Mouse (Mus musculus): Measurements from ENCODE around the gene Galnt10.
A peak's percentile ranks its signal among the peaks of the same experiment; 100 is the strongest.

The Galnt10 gene

DNA sequence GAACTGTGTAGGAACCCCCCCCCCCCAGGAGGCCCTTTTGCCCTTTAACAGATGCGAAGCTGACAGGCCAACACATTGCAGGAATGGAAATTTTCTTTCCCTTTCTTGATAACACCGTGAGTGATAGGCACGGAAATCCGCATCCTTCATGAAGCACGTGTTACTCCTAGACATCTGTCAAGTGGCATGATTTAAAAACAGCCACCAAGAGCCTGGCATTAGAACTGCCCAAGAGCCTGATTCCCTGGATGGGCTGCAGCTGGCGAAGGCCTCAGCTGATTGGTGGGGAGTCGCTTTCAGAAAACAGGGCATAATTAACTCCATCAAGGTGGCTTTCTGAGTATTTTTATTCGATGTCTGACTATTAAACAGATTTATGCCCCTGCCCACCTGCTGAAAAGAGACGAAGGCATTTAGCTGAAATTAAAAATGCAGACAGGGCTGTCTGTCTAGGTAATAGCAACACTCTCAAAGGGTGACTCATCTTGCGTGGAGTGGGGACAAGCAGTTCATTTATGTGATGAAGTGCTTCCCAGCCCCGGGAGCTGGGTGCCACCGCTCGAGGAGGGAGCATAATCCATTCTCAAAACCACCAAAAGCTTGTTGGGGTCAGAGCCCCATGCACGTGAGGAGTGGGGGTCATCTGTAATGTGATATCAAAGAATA, 108.4 kb downstream of the Galnt10 start:
- no peak for DNase-seq

DNA sequence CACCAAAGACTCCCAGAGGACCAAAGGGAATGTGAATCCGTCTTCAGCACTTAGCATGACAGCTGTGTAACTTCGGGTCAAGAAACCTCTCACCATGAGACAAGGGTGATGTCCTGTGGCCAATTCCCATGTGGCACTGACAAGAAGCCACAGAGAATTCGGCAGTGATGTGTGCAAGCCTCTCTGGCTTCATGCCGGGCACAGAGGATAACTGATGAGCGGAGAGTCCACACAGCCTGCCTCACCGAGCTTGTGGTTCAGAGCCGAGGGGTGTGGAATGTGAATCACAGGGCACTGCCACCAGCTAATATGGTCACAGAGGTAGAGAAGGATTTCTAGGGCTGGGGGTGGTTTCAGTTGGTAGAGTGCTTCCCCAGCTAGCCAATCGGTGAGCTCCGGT, 113.4 kb downstream of the Galnt10 start:
- no peak for DNase-seq

DNA sequence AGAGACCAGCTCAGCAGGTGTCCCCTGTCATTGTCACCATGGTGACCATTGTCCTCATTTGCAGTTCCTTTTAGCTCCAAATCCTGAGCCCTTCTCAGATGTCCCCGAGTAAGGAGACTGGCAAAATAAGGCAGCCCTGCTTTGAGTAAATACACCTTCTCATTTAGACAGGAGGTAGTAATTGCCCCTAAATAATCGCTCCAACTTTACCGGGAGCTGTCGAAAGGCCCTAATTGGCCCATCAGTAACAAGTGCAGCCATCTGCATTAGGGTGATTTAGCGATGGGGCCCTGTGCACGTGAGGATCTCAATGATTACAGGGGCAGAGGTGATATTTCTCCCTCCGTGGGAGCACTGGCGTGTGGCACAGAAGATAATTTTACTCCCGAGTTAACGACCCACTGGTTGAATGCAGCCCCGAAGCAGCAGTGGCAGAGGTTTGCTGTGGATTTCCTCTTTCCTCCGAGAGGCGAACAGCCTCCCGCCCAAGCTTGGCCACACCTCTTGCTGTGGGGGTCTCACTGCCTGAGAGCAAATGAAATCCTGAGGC, 115.3 kb downstream of the Galnt10 start:
- DNase-seq, result no peak

DNA sequence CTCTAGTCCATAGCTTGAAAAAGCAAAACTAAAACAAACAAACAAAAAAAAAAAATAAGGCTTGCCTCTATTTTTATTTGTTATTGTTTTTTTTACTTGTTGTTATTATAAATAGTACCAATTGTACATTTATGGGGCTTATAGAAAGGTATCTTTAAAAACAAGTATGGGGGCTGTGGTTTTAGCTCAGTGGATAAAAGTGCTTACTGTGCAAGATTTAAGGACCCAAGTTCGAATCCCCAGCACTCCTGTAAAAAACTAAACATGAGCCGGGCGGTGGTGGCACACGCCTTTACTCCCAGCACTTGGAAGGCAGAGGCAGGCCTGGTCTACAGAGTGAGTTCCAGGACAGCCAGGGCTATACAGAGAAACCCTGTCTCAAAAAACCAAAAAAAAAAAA, 116.1 kb downstream of the Galnt10 start:
- DNase-seq, result no peak

DNA sequence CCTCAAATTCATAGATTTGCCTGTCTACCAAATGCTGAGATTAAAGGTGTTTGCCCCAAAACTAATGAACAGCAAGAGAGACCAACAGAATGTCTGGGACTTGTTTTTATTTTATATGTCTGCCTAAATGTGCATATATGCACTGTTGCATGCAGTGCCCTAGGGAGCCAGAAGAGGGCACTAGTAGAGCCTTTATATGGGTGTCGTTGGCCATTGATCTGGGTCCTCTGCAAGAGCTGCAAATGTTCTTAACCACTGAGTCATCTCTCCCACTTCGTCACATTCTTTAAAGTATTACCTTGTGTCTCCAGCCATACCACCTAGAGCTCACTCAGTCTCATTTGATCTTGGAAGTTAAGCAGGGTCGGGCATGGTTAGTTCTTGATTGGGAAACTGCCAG, 118.9 kb downstream of the Galnt10 start:
- no peak for DNase-seq

DNA sequence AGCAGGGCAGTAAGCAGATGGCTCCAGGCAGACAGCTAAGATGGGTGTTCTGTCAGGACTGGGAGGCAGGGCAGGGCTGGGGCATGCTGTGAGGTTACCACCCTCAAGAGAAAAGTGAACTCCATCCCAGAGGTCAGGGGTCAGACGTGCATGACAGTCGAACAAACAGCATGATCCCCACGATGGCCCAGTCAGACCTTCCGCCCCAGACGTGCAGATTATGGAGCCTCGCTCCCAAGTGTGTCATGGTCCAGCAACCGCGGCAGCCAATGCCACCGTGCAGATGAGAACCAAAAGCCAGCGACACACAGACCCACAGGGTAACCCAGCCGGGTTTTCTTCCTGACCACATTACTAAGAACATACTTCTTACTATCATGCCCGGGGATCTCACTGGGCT, 121.4 kb downstream of the Galnt10 start:
- DNase-seq, result no peak

DNA sequence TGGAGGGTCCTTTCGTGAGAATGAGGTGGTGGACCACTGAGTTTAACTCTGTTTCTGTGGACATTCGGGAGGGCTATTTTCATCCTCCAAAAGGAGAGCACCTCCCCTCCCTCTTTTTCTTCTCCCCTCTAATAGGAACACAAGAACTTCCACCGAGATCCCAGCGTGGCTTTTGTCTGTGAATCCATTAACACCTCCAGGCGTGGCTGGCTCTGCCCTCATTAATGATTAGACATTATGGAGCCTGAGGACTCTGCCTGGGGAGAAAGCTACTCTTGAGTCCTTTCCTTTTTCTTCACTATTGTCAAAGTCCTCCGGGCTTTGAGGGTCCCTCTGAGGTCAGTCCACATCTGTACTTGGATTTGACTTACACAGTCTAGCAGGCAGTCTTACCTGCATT, 121.9 kb downstream of the Galnt10 start:
- no peak for DNase-seq

DNA sequence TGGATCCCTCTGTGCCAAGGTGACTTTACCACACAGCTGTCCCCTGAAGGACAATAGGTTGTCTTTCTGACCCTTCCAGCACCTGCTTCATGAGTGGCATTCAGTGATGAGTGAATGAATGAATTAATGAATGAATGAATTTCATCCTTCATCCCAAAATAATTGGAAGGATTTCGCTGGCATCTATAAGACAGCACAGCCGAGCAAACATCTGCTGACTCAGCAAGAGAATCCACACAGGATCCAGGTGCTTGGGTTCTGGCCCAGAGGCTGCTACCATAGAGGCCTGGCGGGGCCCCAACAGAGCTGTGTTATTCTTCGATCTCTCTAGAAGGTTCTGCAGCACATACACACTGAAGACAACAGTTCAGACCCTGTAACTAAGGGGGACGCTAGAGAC, 125.5 kb downstream of the Galnt10 start:
- no peak for DNase-seq

DNA sequence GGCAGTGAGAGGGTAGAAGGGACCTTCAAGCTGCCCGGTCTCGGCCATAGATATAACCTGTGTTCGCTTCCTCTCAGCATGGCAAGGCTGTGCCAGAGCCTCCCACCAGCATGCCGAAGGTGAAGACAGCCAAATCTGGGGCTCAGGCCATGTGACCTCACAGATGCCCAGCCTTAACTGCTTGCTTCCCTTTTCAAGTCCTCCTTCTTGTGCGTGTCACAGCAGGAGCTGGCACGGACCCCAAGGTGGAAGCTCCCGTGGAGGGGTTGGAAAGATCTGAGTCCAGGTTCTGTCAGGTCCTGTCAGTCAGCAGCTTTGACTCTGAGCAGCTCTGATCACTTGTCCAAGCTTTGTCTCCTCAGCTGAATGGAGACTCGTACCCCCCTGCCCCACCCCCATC, 126.4 kb downstream of the Galnt10 start:
- peak; percentile 22 for DNase-seq

DNA sequence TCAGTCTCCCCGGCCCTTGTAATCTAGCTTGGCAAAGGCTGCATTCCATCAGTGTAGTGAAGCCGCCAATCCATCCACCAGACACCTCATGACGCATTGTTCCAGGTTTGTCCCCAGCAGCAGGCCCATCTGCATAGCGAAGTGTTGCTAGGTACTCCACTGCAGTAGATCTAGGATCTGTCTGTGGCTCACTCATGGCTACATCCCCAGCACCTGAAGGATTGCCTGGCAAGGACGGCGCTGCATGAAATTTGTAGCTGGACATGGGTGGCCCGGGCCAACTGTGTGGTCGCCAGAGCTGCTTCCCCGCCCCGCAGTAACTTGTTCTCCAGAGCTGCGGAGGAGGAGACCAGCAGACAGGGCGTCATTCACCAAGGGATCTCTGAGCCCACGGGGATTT, 128.2 kb downstream of the Galnt10 start:
- DNase-seq, result no peak

DNA sequence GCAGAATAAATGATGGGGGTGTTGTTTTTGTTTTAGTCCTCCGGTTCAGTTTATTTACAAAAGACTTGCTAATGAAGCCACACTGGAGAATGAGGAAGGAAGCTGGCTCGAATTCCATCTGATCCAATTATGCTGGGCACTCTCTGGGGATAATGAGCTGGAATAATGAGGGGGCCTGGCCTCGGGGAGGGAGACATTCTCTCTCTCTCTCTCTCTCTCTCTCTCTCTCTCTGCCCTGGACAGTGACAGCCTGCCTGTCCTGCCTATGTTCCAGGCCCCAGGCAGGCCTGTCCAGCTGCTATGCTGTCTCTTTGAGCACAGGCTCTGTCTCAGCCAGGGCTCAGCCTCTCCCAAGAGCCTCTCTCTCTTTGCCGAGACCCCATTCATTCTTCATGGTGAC, 128.7 kb downstream of the Galnt10 start:
- no peak for DNase-seq

DNA sequence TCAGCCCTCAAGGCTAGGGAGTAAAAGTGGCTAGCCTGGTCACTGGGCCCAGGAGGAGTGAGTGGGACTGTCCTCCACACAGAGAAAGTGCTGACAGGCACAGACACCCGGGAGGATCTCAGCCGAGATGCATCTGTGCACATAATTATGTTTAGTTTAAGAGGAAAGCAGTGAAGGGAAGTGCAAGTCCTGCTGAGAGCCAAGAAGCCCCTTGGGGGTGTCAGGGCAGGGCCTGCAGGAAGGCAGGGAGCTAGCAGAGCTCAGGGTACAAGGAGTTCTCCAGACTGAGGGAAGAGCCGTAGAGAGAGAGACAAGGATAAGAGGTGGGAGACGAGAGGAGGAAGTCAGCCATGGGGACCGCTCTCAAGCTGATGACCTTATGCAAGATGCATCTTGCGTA, 130.6 kb downstream of the Galnt10 start:
- no peak for DNase-seq

DNA sequence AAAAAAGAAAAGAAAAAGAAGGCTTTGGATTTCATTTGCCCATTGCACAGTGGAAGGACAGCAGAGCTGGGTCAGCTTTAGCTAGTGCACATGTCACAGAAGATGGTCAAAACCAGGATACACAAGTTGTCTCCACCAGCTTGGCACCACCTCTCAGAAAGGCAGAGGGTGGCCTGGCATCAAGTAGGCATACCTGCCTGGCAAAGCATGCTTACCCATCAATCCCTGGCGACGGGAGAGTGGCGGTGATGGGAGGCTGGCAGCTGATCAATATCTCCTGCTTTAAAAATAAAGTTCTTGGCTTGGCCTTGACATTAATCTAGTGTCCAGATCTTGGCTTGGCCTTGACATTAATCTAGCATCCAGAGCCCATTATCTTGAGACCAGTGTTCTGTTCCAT, 131.3 kb downstream of the Galnt10 start:
- DNase-seq, result no peak

DNA sequence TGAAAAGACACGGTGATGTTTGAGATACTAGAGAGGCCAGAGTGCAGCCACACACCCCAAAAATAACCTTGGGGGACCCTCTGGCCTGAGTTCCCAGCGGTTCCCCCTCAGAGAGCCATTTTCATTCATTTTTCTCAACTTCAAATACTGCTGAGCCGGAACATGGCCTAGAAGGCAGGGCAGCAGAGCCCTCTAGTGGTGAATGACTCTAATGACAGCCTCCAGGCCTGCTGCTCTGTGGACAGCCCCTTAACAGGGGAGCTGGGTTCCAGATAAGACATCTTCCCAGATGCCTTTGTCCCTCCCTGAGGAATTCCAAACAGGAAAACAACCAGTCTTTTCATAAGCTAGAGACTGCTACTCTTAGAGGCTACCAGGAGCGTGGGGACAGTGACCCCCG, 133.1 kb downstream of the Galnt10 start:
- peak; percentile 29 for DNase-seq

DNA sequence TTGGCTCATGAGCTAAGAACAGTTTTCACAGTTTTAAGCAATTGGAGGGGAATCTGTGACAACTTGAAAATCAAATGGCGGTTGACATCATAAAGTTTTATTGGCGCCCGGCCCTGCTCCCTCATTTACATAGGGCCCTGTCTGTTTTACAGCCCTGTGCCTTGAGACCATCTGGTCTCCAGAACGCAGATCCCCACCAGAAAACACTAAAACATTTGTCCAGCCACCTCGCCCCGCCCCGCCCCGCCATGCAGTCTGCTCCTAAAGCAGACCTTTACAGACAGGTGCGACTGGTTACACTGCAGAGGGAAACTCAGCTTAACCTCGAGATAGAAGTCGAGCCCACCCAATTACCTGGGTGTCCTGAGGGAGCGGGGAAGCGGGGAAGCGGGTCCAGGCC, 134.6 kb downstream of the Galnt10 start:
- no peak for DNase-seq

DNA sequence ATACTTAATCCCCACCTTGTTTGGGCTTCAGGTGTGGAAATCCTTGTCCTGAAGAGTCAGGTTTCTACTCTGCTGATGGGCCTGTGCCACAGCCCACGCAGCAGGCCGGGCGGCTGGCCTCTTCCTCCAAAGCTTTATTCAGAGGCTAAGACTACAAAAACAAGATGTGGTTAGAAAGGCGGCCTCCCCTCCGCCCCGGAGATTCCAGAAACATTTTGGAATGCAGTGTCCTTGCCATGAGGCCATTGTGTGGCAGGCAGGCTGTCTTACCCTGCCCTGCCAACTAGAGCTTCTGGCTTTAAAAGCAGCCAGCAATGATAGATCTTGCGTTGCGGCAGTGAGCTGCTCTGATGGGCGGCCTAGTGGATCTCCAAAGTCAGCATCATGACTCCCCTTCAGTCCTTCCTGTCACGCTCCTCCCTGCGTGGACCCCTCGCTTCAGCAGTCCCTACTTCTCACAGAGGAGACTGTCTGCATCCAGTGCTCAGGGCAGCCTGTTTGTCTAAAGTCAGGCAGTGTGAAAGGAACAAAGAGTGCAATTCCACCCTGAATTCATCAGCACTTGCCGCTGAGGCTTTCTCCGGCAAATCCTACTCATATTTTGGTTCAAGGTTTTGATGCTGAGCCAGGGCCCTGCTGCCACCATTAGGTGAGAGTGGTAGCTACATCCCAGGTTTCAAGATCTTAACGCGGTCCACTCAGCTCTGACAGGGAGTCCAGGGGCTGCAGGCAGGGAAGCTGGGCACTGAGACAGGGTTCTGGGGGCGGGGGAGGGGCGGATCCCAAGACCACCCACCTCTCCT, 141.6 kb downstream of the Galnt10 start:
- peak; percentile 65 for DNase-seq

DNA sequence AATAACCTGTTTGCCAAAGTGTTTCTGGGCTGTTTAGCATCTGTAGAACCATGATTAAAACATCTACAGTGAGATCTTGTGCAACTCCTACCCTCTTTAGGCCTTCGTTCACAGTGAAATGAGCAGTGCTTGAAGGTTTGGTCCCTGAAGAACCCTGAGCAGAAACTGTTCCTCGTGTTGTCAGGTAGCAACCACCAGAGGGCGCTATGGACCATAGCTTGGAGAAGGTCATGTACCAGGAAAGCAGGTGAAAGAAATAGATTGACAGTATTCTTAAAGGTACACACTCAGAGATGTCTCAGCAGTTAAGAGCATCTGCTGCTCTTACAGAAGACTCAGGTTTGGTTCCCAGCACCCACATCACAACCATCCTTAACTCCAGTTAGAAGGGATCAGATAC, 142.7 kb downstream of the Galnt10 start:
- DNase-seq, result peak; percentile 34

DNA sequence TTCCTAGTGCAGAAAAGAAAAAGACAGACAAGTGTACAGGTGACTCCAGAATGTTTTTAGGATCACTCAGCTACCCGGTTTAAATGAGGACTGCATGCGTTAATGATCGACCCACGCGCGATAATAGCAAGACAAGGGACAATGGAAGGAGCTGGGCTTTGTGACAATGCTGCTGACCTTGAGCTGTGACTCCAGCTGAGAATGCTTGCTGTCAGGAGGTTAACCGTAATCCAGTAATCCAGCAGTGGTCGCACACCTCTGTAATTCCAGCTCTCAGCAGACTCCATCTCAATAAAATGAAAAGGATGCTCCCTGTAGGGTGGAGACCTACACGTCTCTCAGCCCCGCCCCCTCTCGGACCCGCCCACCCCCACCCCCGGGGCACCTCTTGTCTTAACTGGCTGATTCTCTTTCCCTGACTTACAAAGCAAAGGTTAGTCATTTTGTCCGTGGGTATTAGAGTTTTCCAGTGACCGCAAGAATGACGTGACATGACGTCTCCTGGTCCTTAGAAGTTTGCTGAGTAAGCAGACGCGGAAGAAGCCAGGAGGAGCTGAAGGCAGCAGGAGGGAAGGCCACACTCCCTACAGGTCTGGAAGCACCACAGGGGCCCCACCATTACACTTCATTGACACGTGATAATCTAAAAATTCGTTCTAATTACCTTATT, 145.8 kb downstream of the Galnt10 start:
- no peak for DNase-seq

DNA sequence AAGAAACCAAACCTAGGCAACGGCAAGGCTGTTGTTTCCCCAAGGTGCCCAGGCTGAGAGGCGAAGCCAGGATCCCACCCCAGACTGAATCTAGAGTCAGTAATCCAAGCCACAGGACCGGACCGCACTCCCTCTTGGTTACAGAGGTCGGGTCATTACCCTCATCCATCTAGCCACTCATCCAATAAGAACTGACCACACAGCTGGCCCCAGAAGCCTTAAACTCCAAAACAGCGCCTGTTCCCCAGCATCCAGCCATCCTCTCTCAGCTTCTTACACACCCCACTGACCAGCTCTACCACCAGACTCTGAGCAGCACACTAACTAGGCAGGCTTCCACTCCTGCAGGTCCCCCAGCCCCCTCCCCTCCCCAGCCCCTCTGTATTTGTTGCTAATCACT, 149.8 kb downstream of the Galnt10 start:
- DNase-seq, result no peak

DNA sequence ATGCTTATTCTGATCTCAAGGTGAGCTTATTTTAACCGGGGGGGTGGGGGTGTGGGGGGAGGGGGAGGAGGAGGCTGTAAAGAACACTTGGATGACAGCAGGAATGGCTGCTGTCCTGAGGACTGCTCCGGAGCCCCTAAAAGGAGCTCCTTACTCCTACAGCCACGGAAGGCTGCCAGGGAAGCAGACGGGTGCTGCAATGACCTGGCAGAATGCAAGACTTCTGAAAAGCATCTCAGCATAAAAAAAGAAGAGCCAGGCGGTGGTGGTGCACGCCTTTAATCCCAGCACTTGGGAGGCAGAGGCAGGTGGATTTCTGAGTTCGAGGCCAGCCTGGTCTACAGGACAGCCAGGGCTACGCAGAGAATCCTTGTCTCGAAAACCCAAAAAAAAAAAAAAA, 152.6 kb downstream of the Galnt10 start:
- DNase-seq, result no peak

DNA sequence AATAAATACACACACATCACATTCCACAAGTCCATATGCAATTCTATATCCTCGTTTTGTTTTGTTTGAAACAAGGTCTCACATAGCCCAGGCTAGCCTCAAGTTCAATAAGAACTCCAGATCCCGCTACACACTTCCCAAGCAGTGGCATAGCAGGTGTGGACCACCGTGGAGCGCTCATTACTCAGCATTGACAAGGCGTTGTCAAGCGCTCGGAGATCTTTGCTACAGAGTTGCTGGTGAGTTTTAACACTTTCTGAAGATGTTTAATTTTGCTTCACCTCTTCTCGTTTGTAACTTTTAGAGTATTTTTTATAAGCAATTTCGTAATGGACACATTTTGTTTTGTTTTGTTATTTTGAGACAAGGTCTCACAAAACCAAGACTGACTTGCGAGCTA, 154.2 kb downstream of the Galnt10 start:
- DNase-seq, result no peak

DNA sequence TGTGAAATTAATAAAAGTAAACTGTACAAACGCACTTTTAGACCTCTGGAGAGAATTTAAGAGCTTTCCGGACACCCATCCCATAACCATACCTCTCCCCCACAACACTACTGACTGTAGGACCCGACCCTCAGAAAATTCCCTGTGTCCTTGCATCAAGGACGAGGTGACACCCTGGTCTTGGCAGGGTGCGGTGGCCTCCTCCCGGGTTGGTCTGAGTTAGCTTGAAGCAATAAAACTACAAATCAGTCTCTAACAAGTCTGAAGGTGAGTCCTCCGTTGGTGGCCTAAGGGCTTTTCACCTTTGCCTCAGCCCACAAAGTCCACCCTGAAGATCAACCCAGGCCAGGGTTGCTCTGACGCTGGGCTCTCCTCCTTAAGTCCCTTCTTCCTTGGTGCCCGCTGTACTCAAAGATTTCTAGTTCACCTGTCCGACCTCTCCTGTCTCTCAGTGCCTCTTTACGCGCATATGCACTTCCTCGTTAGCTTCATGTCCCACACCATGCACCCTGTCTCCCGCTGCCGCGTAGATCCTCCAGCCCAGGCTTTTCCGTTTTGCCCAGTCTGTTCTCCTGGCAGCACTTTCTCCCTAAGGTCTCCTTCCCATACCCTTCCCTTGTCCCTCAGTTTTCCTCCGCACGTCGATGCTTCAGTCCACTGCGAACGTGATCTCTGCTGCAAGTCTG, 155.2 kb downstream of the Galnt10 start:
- DNase-seq, result no peak

All from cerebellum, adult 9-11 months (tissue).